Mouse (Mus musculus): Measurements from ENCODE around the gene Gm20219. TPM values are rescaled to one million over a fixed set of nuclear protein-coding genes. Genes with fewer than 3 reads are reported as not detected.

The Gm20219 gene
- total and polyA plus RNA-seq, 3 experiments, result 0.62 to 3.1 TPM; not detected in 1

GRCm38 (mm10) chr17:56545945-56546344 is 8.2 kb downstream of the Gm20219 start (continued):
- TF ChIP-seq ZKSCAN1 (IDR thresholded peaks at IDR 0.05; ENCODE audit: low read depth, low read length), result no peak
- no peak for TF ChIP-seq GABPA (IDR thresholded peaks at IDR 0.05; ENCODE audit: low read depth, low read length)
- TF ChIP-seq POLR2AphosphoS2 (IDR thresholded peaks at IDR 0.05; ENCODE audit: low read length), result no peak
- 0 out of 2 replicates have a peak, but pooled peaks have one; percentile 22 for TF ChIP-seq USF1 (IDR thresholded peaks at IDR 0.05; ENCODE audit: low read depth, low read length)
- TF ChIP-seq ZC3H11A (IDR thresholded peaks at IDR 0.05; ENCODE audit: low read depth, low read length), result no peak
- no peak for TF ChIP-seq RCOR1 (IDR thresholded peaks at IDR 0.05; ENCODE audit: low read depth, low read length)

GRCm38 (mm10) chr17:56544699-56545387 is 9.3 kb downstream of the Gm20219 start:
- H3K4me1 ChIP-seq (ENCODE audit: control insufficient read depth in 1 of 2, insufficient read depth in 2 of 2, low read length in 2 of 2), result peaks cover 0 to 8% of the 10 kb centered on the region in 2 experiments; a peak in 1 of 4 replicates
- H3K4me3 ChIP-seq (ENCODE audit: control insufficient read depth in 1 of 2, insufficient read depth in 1 of 2, low read depth in 2 of 2, low read length in 2 of 2), result no peak overlapping the region
- H3K9me3 ChIP-seq (replicated peaks; ENCODE audit: insufficient read depth, low read length), result no peaks in the 10 kb centered on the region
- TF ChIP-seq KAT2A (conservative IDR thresholded peaks at IDR 0.05; ENCODE audit: low read depth, low read length), result no peak
- no peak for TF ChIP-seq EP300 (IDR thresholded peaks at IDR 0.05; ENCODE audit: low read depth in 1 of 2, low read length in 2 of 2)
- TF ChIP-seq GATA1 (IDR thresholded peaks at IDR 0.05; ENCODE audit: low read depth, low read length), result no peak
- TF ChIP-seq ELF1 (IDR thresholded peaks at IDR 0.05; ENCODE audit: low read depth, low read length), result no peak
- no peak for TF ChIP-seq MAX (IDR thresholded peaks at IDR 0.05; ENCODE audit: low read length)
- no peak for TF ChIP-seq UBTF (IDR thresholded peaks at IDR 0.05; ENCODE audit: borderline replicate concordance, insufficient read depth, low read depth, low read length)
- TF ChIP-seq GABPA (IDR thresholded peaks at IDR 0.05; ENCODE audit: low read depth, low read length), result no peak
- TF ChIP-seq MYC (IDR thresholded peaks at IDR 0.05; ENCODE audit: low read depth, low read length), result no peak
- no peak for TF ChIP-seq POLR2A (IDR thresholded peaks at IDR 0.05; ENCODE audit: control insufficient read depth in 1 of 2, insufficient read depth in 1 of 2, low read depth in 1 of 2, low read length in 2 of 2, poor library complexity in 1 of 2)
- no peak for TF ChIP-seq POLR2AphosphoS2 (IDR thresholded peaks at IDR 0.05; ENCODE audit: low read length)
- TF ChIP-seq USF1 (IDR thresholded peaks at IDR 0.05; ENCODE audit: low read depth, low read length), result no peak
- no peak for TF ChIP-seq RCOR1 (IDR thresholded peaks at IDR 0.05; ENCODE audit: low read depth, low read length)
- TF ChIP-seq TAL1 (IDR thresholded peaks at IDR 0.05; ENCODE audit: low read length), result no peak
- no peak for TF ChIP-seq CHD1 (IDR thresholded peaks at IDR 0.05; ENCODE audit: low read depth, low read length)
- TF ChIP-seq NRF1 (IDR thresholded peaks at IDR 0.05; ENCODE audit: insufficient read depth, low read depth, low read length, poor library complexity, severe bottlenecking), result no peak
- TF ChIP-seq USF2 (IDR thresholded peaks at IDR 0.05; ENCODE audit: borderline replicate concordance in 1 of 2, insufficient read depth in 1 of 2, low read depth in 1 of 2, low read length in 2 of 2), result no peak
- TF ChIP-seq BHLHE40 (IDR thresholded peaks at IDR 0.05; ENCODE audit: borderline replicate concordance, low read depth, low read length), result no peak
- TF ChIP-seq ZNF384 (IDR thresholded peaks at IDR 0.05; ENCODE audit: low read depth, low read length), result no peak
- no peaks in the 10 kb centered on the region for H3K79me2 ChIP-seq (ENCODE audit: control insufficient read depth, insufficient read depth, low read length, poor library complexity)
- no peak overlapping the region for H3K9ac ChIP-seq (ENCODE audit: control insufficient read depth, low read depth, low read length, poor library complexity, severe bottlenecking)
- DNase-seq (ENCODE audit: low read depth, low spot score), result no peak
- H3K27ac ChIP-seq (ENCODE audit: control insufficient read depth, low read depth, low read length), result no peak overlapping the region
- no peaks in the 10 kb centered on the region for H3K36me3 ChIP-seq (ENCODE audit: control insufficient read depth in 1 of 2, insufficient read depth in 2 of 2, low read length in 2 of 2)
- no peaks in the 10 kb centered on the region for H3K27me3 ChIP-seq (ENCODE audit: control insufficient read depth in 1 of 2, insufficient read depth in 2 of 2, low read length in 2 of 2)

Data from MEL (cell line).